Mouse (Mus musculus) heart, postnatal 4 days (tissue): Measurements from ENCODE around the gene Rimbp3. TPM values are rescaled to one million over a fixed set of nuclear protein-coding genes. Genes with fewer than 3 reads are reported as not detected.
"Not testable (repeated sequence)": the region's sequence is repeated elsewhere in the genome, so short reads cannot be mapped to it uniquely, and the experiment has no call there.

Experiments
- DNase-seq: peaks from one replicate; pipeline ENCODE4 v3.0.0; 2021
- total RNA-seq, 2 experiments: library from RNA; stranded (reverse); gene quantifications; 2 replicates each; pipeline ENCODE4 v1.2.3; 2021

Rimbp3 gene
- under 1 TPM; 0.43 TPM for total RNA-seq

GRCm38 (mm10) chr16:17208389-17209361 is at the start of gene Rimbp3:
Rimbp3 (plus strand) TSS chr16:17208603.
- peak; percentile 91 for DNase-seq

- not testable (repeated sequence) for DNase-seq
Measured at GRCm38 (mm10) chr16:17165478-17165877, 42.9 kb upstream of the Rimbp3 start.

- no peak for DNase-seq
Measured at GRCm38 (mm10) chr16:17167179-17167578, 41.2 kb upstream of the Rimbp3 start.

GRCm38 (mm10) chr16:17168049-17168448 is 40.4 kb upstream of the Rimbp3 start:
- DNase-seq: no peak

- DNase-seq: no peak
Measured at GRCm38 (mm10) chr16:17175765-17176164, 32.6 kb upstream of the Rimbp3 start.

GRCm38 (mm10) chr16:17177623-17178170 is 30.7 kb upstream of the Rimbp3 start:
- DNase-seq: no peak

- DNase-seq: no peak
Measured at GRCm38 (mm10) chr16:17179706-17180105, 28.7 kb upstream of the Rimbp3 start.

GRCm38 (mm10) chr16:17181382-17181781 is 27.0 kb upstream of the Rimbp3 start:
- no peak for DNase-seq

GRCm38 (mm10) chr16:17182136-17182535 is 26.3 kb upstream of the Rimbp3 start:
- DNase-seq: no peak

GRCm38 (mm10) chr16:17183003-17183402 is 25.4 kb upstream of the Rimbp3 start:
- DNase-seq: no peak

- no peak for DNase-seq
Measured at GRCm38 (mm10) chr16:17185475-17185874, 22.9 kb upstream of the Rimbp3 start.

GRCm38 (mm10) chr16:17193823-17194222 is 14.6 kb upstream of the Rimbp3 start:
- DNase-seq: no peak

- DNase-seq: no peak
Measured at GRCm38 (mm10) chr16:17200121-17200952, 8.1 kb upstream of the Rimbp3 start.

GRCm38 (mm10) chr16:17200953-17201707 is 7.3 kb upstream of the Rimbp3 start:
- peak; percentile 85 for DNase-seq

GRCm38 (mm10) chr16:17201977-17202376 is 6.4 kb upstream of the Rimbp3 start:
- DNase-seq: no peak

GRCm38 (mm10) chr16:17202549-17202948 is 5.9 kb upstream of the Rimbp3 start, which contains the start of gene Ube2l3:
Ube2l3 (minus strand) TSS chr16:17202649.
- DNase-seq: no peak

- DNase-seq: peak; percentile 44
Measured at GRCm38 (mm10) chr16:17204990-17205389, 3.4 kb upstream of the Rimbp3 start.

- peak; percentile 20 for DNase-seq
Measured at GRCm38 (mm10) chr16:17209404-17209960, 1.1 kb downstream of the Rimbp3 start.

GRCm38 (mm10) chr16:17209981-17210838 is 1.8 kb downstream of the Rimbp3 start:
- DNase-seq: peak; percentile 94

GRCm38 (mm10) chr16:17216934-17217633 is 8.7 kb downstream of the Rimbp3 start:
- no peak for DNase-seq
